In genomic region chr11:67326536-67326935, GRCm38 (mm10) we compare ENCODE assay signal across 26 mouse cellular contexts. TPM values are rescaled to one million over a fixed set of nuclear protein-coding genes. Genes with fewer than 3 reads are reported as not detected.
"Had no signal": no experiment of that assay in that cellular context is flagged by ENCODE, and none has a peak within 500 bp of the region (broad histone marks: within the 10 kb centered on the region; RNA-seq: fewer than 3 reads in every experiment).

No protein-coding gene starts in this region.

- ATAC-seq: liver, embryonic 12.5 days had no signal

- H3K9ac ChIP-seq: kidney, embryonic 15.5 days; limb, embryonic 12.5 days; liver, embryonic 12.5 days; liver, embryonic 15.5 days; lung, embryonic 15.5 days; neural tube, embryonic 12.5 days; neural tube, embryonic 15.5 days had no signal

- H3K27ac ChIP-seq: kidney, embryonic 15.5 days; left cerebral cortex, adult 2 months; limb, embryonic 12.5 days; liver, embryonic 12.5 days; liver, embryonic 15.5 days; lung, embryonic 15.5 days; neural tube, embryonic 12.5 days; neural tube, embryonic 15.5 days; stomach, postnatal 0 days had no signal

- DNase-seq: kidney, adult 8-10 months; kidney, postnatal 10 days; kidney, postnatal 36 days; layer of hippocampus, postnatal 36 days; liver; lung, adult 18-20 months; lung, postnatal 10 days; lung, postnatal 36 days; midbrain, embryonic 14.5 days; right cerebral cortex, adult 18-20 months; right cerebral cortex, postnatal 14 days; right cerebral cortex, postnatal 4 days; thymus, adult 2 months; thymus, postnatal 14 days; thymus, postnatal 4 days had no signal

- H3K9me3 ChIP-seq: kidney, embryonic 15.5 days; limb, embryonic 12.5 days; liver, embryonic 12.5 days; liver, embryonic 15.5 days; lung, embryonic 15.5 days; megakaryocyte, embryonic 14.5 days; neural tube, embryonic 12.5 days; neural tube, embryonic 15.5 days had no signal

- H3K4me3 ChIP-seq: kidney, embryonic 15.5 days; left cerebral cortex, adult 2 months; limb, embryonic 12.5 days; liver, embryonic 12.5 days; liver, embryonic 15.5 days; lung, embryonic 15.5 days; megakaryocyte, embryonic 14.5 days; neural tube, embryonic 12.5 days; neural tube, embryonic 15.5 days had no signal

- H3K27me3 ChIP-seq: kidney, embryonic 15.5 days; limb, embryonic 12.5 days; liver, embryonic 12.5 days; liver, embryonic 15.5 days; lung, embryonic 15.5 days; megakaryocyte, embryonic 14.5 days; neural tube, embryonic 12.5 days; neural tube, embryonic 15.5 days had no signal

- H3K4me1 ChIP-seq: kidney, embryonic 15.5 days; liver, embryonic 12.5 days; liver, embryonic 15.5 days; lung, embryonic 15.5 days; megakaryocyte, embryonic 14.5 days; neural tube, embryonic 12.5 days; neural tube, embryonic 15.5 days had no signal

- H3K4me2 ChIP-seq: kidney, embryonic 15.5 days; limb, embryonic 12.5 days; liver, embryonic 12.5 days; liver, embryonic 15.5 days; lung, embryonic 15.5 days; neural tube, embryonic 12.5 days; neural tube, embryonic 15.5 days had no signal

- H3K36me3 ChIP-seq: kidney, embryonic 15.5 days; limb, embryonic 12.5 days; liver, embryonic 12.5 days; liver, embryonic 15.5 days; lung, embryonic 15.5 days; neural tube, embryonic 12.5 days; neural tube, embryonic 15.5 days had no signal

RNA-seq across cellular contexts. Expression of gene Myh13, which starts 5.1 kb away (rescaled TPM):
- polyA plus RNA-seq: liver, embryonic 12.5 days; liver, embryonic 15.5 days; neural tube, embryonic 12.5 days; stomach, embryonic 14.5 days; stomach, postnatal 0 days had no signal
